Mouse (Mus musculus) MN1 (cell line): ENCODE results near the gene Ssu72.
"Not testable (repeated sequence)": the region's sequence is repeated elsewhere in the genome, so short reads cannot be mapped to it uniquely, and the experiment has no call there.

Experiments
- DNase-seq: peaks from one replicate; pipeline ENCODE4 v3.0.0-alpha.2; 2016; ENCODE audit warnings: low spot score

The Ssu72 gene

DNA sequence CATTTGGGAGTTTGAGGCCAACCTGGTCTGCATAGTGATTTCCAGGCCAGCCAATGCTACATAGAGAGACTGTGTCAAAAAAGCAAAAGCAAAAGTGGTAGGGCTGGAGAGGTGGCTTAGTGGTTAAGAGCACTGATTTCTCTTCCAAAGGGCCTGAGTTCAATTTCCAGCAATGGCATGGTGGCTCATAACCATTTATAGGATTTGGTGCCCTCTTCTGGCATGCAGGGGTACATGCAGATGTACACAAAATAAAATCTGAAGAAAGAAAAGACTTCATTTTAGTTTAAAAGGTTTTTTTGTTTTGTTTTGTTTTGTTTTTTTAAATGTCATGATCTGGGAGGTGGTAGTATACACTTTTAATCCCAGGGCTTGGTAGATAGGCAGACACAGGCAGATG is 4.2 kb upstream of the Ssu72 start:
- peak; percentile 38 for DNase-seq

DNA sequence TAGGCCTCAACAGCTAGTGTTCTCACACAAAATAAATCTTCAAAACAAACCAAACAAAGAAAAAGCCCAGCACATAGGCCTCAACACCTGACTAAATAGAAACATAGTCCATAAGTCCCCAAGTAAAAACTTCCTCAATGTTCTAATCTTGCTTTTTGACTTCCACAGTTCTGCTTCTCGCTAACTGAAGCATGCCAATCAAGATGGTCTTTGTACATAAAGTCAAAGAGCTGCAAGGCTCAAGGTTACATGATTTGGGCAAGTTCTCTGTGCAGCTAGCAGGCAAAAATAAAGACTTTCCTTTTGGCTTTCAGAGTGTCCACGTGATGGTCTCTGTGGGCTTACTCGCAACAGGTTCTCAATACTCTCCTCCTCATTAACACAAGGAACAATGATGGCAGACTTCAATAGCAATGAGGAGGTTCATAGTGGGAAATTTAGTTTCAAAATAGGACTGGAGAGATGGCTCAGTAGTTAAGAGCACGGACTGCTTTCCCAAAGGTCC is 1.1 kb upstream of the Ssu72 start:
- no peak for DNase-seq

DNA sequence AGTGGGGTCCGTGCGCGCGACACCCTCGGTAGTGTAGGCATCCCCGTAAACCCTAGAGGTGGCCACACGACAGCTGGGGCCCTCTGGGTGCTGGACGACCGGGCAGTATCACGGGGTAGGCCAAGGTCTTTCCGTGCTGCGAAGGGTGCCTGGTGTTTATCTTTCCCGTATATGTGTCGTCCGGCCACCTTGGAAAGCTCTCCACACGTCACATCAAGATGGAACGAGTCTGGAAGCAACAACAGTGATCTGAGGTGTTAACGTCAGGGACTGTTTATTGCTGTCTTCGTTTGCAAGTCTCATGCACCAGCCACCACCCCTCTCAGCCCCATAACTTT is 961 bp downstream of the Ssu72 start:
- peak; percentile 60 for DNase-seq

DNA sequence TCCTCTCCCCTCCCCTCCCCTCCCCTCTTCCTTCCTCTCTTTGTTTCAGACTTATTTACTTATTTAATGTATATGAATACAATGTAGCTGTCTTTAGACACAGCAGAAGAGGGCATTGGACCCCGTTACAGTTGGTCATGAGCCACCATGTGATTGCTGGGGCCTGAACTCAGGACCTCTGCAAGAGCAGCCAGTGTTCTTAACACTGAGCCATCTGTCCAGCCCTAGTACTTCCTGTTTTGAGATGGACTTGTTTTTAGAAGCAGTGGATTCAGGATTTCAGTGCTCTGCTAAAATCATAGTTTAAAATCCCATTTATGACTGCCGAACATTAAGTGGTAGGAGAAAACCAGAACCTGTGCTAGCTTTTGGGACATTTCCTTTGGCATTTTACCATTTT is 4.0 kb downstream of the Ssu72 start:
- no peak for DNase-seq

DNA sequence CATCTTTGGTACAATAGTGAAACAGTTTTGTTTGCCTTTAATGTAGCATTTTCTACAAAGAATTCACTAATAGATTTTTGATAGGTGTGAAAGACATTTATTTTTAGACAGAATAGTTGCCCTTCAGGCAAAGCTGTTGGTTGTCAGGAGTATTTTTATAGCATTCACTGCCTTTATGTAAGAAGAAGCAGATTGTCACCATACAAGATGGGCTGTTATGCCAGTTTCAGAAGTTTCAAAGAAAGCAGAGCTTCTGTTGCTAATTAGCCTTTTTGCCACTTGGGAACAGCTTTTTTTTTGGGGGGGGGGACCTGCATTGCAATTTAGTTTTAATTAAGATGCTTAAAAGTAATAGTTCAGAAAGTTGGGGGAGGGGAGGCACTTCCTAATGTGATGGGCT is 4.4 kb downstream of the Ssu72 start:
- no peak for DNase-seq

DNA sequence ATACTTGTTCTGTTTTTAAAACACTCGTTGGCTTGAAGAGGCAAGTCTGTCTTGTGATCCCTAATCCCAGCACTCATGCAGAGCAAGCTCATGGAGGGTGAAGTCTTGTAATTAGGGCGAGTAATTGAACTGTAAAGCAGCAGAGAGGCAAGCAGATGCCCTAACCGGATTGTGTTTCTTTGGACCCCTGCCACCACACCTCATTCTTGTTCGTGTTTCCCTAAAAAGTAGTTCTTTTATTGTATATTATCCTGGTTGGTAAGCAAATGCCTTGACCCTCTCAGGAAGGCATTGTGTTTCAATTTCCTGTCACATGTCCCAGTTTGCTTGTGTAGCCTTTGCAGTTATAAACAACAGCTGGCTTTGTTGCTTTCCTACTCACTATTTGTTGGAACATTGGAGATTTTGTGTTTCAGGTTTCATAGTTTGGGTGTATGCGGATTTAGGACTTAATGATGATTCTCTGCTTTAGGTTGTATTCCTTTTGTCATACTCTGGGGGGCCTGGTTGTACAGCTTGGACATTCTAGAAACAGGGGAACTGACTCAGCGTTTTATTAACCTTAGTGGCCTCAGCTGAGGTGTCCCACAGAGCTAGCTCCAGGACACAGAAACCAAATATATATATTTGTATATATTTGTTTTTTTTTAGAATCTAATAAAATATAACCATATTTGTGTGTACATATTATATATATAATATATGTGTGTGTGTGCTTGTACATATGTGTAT is 6.1 kb downstream of the Ssu72 start:
- peak; percentile 54 for DNase-seq

DNA sequence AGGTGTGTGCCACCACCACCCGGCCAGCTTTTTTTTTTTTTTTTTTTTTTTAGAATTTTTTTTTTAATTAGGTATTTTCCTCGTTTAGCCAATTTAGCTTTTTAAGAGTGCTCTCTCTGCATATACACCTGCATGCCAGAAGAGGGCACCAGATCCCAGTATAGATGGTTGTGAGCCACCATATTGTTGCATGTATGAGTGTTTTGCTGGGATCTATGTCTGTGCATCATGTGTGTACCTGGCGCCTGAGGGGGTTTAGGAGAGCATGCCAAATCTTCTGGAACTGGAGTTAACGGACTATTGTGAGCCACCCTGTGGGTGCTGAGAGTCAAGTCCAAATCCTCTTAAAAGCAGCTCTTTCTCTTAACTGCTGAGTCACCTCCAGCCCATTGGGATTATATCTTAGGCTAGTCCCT is 17.1 kb downstream of the Ssu72 start:
- peak; percentile 35 for DNase-seq

DNA sequence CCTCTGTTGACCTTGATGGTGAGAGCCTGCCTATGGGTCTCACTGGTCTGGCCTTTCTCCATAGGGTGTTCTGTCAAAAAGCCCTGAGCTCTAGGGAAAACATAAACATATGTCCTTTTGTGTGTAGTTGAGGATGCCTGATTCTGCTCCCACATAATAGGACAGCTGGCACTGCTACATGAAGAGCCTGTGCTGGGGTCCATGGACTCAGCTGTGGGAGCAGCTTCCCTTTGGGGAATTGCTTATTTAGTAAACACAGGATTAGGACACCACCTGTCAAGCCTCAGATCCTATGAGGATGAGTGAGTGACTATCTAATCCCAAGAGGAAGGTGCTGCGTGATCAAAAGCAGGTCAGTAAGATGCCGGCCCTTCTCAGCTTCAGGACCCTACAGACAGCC is 23.4 kb downstream of the Ssu72 start:
- DNase-seq = no peak

DNA sequence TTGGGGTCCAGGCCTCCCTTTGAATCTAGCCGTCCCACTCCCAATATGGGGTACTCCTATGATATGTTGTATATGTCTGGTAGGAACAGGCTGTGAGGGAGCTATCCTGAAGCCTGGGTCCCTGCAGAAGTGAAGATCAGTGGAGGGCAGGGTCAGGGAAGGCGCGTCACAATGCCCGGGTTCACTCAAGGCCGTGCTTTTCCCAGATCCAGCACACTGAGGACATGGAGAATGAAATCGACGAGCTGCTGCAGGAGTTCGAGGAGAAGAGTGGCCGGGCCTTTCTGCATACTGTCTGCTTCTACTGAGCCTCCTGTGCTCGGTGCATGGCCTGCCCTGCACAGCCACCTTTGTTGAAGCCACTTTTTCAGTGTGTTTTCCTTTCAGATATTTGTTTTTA is 28.7 kb downstream of the Ssu72 start:
- no peak for DNase-seq

DNA sequence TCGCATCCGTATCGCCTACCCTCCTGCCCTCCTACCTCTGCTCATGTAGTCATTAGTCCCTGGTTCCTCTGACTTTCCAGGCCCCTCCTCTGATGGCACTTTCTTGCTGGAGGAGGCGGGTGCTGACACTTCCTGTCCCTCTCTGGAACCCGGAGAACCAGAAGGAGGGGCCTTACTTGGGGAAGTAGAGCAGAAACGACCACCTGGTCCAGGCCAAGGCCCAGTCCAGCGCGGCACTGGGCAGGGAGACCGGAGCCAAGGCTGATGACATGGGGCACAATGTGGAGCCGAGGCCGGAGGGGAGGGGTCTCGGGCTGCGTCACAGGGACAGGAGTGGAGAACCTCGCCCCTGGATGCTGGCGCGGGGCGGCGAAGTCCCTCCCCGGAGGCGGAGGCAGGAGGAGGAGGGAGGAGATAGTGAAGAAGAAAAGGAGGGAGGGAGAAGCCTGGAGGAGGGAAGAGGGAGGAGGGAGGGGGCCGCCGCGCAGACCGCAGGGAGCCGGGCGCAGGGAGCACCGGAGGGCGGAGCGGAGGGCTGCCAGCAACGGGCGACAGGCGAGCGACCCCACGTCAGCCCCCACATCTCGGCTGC is 29.8 kb downstream of the Ssu72 start, which contains the start of gene Tmem240:
Tmem240 (plus strand) TSS at position 451 of the 592 bp plus-strand sequence.
- DNase-seq = peak; percentile 97

DNA sequence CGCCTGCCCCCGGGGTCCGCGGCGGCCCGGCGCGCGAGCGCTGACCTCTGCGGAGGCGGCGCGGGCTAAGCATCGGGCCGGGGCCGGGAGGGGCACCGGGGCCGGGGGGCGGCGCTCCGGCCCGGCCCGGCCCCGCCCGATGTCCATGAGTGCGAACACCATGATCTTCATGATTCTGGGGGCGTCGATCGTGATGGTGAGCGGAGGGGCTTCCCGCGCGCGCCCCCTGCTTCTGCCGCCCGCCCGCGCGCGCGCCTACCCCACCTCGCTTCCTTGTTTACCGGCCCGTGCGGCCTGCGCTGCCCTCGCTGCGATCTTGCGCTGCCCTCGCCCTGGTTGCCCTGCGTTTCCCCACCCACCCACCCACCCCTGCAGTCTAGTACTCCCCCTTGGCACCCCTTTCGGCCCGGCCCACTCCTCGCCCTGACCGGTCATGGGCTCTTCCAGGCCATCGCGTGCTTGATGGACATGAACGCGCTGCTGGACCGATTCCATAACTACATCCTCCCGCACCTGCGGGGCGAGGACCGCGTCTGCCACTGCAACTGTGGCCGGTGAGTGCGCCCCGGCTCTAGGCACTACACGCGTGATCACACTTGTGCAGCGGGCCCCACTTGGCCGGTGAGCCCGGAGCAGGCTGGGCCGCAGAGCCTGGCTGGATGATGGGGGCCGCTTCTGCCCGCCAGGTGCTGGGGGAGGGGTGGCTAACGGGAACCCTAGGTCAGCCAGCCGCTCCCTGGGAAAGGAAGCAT is 30.5 kb downstream of the Ssu72 start:
- DNase-seq = peak; percentile 72

DNA sequence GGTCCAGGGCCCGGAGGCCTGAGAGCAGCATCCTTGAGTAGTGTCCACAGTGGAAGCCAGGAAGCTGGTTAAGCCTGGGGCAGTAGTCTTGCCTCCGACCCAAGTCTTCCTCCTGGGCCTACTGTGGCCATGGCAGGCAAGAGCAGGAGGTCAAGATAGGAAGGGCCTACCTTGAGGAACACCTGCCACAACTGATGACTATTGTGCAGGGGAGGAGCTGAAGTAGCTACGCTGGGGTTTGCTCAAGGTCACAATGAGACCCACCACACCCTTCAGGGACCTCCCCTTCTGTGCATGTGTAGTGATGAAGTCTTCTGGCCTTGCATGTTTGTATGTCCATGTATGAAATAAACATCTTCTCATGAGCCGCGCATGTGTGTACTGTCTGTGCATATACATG is 31.2 kb downstream of the Ssu72 start:
- no peak for DNase-seq

DNA sequence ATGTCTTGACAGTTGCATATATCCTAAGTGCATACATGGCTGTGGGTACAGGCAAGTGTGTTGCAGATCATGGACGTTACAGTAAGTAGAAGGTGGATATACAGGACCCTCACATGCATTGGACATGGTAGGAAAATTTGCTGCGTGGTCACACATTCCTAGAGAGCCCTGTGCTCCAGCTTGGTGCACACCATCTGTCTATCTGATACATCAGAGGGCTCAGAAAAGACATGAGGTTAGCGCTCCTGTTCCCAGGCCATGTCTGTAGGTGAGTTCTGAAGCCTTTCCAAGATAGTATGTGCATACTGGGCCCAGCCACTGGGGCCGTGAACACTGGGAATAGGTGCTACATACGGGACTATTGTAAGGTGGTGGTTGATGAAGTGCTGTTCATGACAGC is 31.8 kb downstream of the Ssu72 start:
- DNase-seq = no peak

DNA sequence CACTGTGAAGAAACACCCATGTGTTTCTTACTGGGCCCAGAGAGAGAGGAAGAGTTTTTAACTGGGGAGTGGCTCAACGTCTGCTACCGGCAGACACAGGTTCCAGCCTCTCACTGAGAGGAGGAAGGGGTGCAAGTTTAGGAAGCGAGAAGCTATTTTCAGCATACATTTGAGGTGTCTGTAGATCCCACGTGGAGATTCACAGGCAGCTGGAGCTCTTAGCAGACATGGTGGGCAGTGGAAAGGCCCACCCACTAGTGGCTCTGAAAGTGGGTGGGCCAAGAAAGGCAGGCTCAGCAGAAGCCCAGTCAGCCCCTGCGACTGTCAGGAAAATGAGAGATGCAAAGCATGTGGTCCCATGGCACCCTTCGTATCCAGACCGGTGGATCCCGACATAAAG is 33.7 kb downstream of the Ssu72 start:
- no peak for DNase-seq

DNA sequence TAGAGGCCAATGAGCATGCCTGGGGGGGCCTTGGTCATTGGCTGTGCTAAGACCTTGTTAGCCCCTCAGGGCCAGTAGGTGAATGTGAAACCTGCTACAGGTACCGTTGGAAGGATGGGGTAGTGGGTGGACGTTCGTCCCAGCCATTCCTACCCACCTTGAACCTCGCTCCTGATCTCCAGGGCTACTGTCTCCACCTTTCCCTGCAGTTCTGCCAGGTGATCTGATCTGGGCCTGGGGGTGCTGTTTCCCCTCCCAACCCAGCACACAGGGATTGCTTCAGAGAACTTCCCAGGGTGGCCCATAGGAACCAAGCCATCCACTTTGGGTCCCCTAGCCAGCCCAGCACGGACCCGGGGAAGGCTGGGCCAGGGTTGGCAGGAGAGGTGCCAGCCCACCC is 34.6 kb downstream of the Ssu72 start:
- DNase-seq = no peak

DNA sequence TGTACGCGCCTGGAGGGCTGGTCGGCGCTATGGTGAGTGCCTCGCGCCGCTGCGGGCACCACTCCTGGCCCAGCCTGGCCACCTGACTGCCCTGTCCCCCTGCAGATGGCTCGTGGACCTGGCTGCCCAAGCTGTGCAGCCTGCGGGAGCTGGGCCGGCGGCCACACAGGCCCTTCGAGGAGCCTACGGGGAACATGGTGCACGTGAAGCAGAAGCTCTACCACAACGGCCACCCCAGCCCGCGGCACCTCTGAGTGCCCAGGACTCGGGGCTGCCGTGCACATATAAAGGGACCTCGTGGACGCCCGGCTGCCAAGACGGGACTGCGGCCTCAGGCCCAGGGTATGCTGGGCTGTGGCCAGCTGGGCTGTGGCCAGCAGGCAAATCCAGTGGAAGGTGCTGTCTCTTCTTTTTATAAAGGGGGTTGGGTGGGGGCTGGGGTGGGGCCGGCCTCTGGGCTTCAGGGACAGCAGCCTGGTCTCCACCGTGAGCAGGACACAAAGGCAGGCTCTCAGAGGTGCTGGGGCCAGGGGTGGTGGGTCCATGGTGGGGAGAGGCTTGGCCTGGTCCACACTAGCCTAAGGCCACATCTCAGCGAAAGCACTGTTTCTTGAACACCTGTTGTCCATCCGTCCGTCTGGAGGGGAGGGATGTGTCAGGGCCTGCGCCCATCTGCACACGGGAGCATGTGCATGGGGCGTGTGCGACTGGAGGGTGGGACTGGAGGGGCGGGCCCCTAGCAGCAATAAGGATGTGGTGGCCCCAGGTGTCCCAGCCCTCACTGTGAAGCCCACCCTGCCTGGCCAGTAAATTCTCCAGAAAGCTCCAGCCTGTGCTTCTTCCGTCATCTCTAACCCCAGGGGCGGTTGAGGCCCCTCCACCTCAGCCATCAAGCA is 35.4 kb downstream of the Ssu72 start:
- no peak for DNase-seq

DNA sequence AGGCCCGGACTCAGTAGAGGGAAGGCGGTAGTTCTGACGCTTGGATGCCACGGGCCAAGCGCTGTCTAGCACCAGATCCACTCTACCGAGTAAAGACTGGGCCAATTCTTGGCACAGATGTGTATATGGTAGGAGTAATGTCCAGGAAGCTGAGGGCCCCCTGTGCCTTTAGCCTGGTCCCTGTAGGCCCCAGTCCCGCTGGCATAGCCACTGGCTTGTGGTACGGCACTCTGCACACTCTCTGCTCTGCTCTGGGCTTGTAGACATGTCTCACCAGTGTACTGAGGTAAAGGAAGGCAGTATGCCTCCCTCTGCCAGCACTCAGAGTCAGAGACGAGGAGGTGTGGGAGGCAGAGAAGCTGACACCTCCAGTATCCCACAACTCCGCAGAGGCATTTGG is 36.1 kb downstream of the Ssu72 start:
- DNase-seq = not testable (repeated sequence)

DNA sequence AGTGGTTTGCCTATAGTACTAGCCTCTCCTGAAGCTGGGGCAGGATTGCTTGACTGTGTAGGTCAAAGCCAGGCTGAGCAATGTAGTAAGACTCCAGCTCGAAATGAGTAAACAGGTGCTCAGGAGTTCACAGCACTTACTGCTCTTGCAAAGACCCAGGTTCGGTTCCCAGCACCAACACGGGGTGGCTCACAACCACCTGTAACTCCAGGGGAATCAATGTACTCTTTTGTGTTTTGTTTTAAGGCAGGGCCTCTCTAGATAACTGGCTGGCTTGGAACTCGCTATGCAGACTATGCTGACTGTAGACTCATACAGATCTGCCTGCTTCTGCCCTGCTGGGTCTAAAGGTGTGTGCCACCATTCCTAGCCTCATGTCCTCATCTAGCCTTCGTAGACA is 38.1 kb downstream of the Ssu72 start:
- no peak for DNase-seq

DNA sequence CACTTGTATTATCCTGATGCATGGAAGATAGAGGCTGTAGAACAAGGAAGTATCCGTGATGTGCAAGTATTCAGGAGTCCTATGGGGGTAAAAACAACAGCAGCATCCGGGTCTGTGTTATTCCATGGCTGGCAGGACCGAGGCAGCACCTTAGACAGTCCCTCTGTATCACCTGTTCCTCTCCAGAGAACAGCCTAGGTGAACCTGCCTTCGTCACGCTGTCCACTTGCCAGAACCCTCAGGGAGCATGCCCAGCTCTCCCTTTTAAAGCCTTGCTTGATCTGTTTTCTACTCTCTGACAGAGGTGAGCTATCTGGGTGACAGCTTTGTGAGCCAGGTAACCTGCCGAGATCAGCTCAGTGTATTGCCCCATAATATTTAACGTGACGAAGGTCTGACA is 39.9 kb downstream of the Ssu72 start:
- DNase-seq = no peak

DNA sequence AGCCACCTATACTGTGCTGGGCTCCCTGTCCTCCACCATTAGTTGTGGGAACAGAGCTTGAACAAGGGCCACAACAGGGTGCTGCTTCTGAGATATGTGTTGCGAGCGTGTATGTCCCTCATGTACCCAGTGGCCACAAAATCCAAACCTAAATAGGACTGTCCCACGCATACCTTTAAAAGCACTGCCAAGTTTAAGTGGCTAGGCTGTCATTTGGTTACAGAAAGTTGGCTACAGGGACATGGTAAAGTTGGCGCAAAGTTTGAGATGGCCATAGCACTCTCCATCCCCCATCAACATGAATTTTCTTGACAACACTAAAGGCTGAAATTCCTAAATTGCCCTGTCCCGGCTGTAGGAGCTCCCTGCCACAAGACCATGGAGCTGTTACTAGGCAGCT is 40.5 kb downstream of the Ssu72 start:
- DNase-seq = no peak

DNA sequence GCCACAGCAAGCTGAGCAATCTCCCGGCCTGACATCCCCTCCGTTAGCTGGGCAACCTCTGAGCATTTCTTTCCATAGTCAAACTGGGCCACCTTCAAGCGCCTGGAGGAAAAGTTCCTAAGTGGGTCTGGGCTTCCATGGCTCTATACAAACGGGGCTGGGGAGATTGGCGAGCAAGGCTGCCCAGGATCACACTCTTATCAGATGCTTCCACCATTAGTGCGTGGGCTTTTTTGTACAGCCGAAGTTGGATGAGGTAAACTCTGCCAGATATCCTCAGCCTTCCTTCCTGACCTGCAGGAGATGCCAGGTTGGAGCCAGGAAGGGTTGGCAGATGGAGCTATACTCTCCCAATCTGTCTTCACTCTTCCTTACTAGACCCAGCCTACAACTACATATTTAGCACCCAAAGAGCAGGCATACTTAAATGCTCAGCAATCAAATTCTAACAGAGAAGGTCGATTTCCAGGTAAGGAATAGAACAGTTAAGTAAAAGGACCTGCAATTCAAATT is 41.5 kb downstream of the Ssu72 start:
- DNase-seq = no peak
